Mouse (Mus musculus) thymus, postnatal 4 days (tissue): Measurements from ENCODE around the gene Plcl2.
"Not testable (repeated sequence)": the region's sequence is repeated elsewhere in the genome, so short reads cannot be mapped to it uniquely, and the experiment has no call there.

ENCODE experiments used
- DNase-seq: peaks from one replicate; pipeline ENCODE4 v3.0.0; 2021

Gene Plcl2

GRCm38 (mm10) chr17:50634008-50634871 is 125.0 kb downstream of the Plcl2 start:
- DNase-seq = no peak

- DNase-seq = no peak
These were observed 126.9 kb downstream of the Plcl2 start for GRCm38 (mm10) chr17:50635961-50636585.

GRCm38 (mm10) chr17:50638791-50639190 is 129.6 kb downstream of the Plcl2 start:
- no peak for DNase-seq

- DNase-seq = no peak
These were observed 131.9 kb downstream of the Plcl2 start for GRCm38 (mm10) chr17:50641076-50641610.

- DNase-seq = no peak
These were observed 132.7 kb downstream of the Plcl2 start for GRCm38 (mm10) chr17:50641879-50642278.

- no peak for DNase-seq
These were observed 134.2 kb downstream of the Plcl2 start for GRCm38 (mm10) chr17:50643356-50643755.

GRCm38 (mm10) chr17:50643989-50644388 is 134.8 kb downstream of the Plcl2 start:
- DNase-seq = no peak

- DNase-seq = not testable (repeated sequence)
These were observed 138.9 kb downstream of the Plcl2 start for GRCm38 (mm10) chr17:50648141-50648540.

- DNase-seq = no peak
These were observed 139.7 kb downstream of the Plcl2 start for GRCm38 (mm10) chr17:50648757-50649419.

- DNase-seq = no peak
These were observed 141.5 kb downstream of the Plcl2 start for GRCm38 (mm10) chr17:50650535-50651223.

- DNase-seq = no peak
These were observed 145.7 kb downstream of the Plcl2 start for GRCm38 (mm10) chr17:50654741-50655415.

- DNase-seq = no peak
These were observed 146.2 kb downstream of the Plcl2 start for GRCm38 (mm10) chr17:50655416-50655776.

GRCm38 (mm10) chr17:50657321-50657720 is 148.1 kb downstream of the Plcl2 start:
- DNase-seq = no peak

- no peak for DNase-seq
These were observed 149.7 kb downstream of the Plcl2 start for GRCm38 (mm10) chr17:50658901-50659300.

GRCm38 (mm10) chr17:50667596-50667995 is 158.4 kb downstream of the Plcl2 start:
- no peak for DNase-seq

GRCm38 (mm10) chr17:50668681-50669208 is 159.5 kb downstream of the Plcl2 start:
- no peak for DNase-seq

- no peak for DNase-seq
These were observed 162.2 kb downstream of the Plcl2 start for GRCm38 (mm10) chr17:50671416-50671815.

- no peak for DNase-seq
These were observed 165.4 kb downstream of the Plcl2 start for GRCm38 (mm10) chr17:50674580-50674979.

GRCm38 (mm10) chr17:50675231-50675630 is 166.0 kb downstream of the Plcl2 start:
- DNase-seq = no peak

GRCm38 (mm10) chr17:50677334-50677733 is 168.1 kb downstream of the Plcl2 start:
- no peak for DNase-seq

- DNase-seq = peak; percentile 34
These were observed 168.9 kb downstream of the Plcl2 start for GRCm38 (mm10) chr17:50677978-50678712.
